Mouse (Mus musculus) hindbrain, embryonic 16.5 days (tissue): ENCODE results near the gene Natd1. TPM values are rescaled to one million over a fixed set of nuclear protein-coding genes. Genes with fewer than 3 reads are reported as not detected.

Source experiments
- ATAC-seq: fragments of 200-750 bp; cut with Nextera tagmentation; 2 replicates; pipeline ENCODE4 v1.8.0; 2017; ENCODE audit warnings: moderate TSS enrichment, moderate library complexity
- H3K27ac ChIP-seq: fragments of 300-500 bp; sonication (generic); 2 replicates; pipeline ENCODE4 v1.5.1; 2014; ENCODE audit warnings: low read depth, mild to moderate bottlenecking, control low read depth, low read length, moderate library complexity
- H3K27me3 ChIP-seq: fragments of 300-500 bp; sonication (generic); replicated peaks from 2 replicates; pipeline ENCODE4 v1.6.1; 2014; ENCODE audit warnings: low read length; ENCODE audit not compliant: control insufficient read depth, insufficient read depth
- H3K36me3 ChIP-seq: fragments of 300-500 bp; sonication (generic); 2 replicates; pipeline ENCODE4 v1.6.1; 2014; ENCODE audit warnings: mild to moderate bottlenecking, low read length, moderate library complexity, mixed read lengths; ENCODE audit not compliant: control insufficient read depth, insufficient read depth
- H3K4me1 ChIP-seq: fragments of 300-500 bp; sonication (generic); 2 replicates; pipeline ENCODE4 v1.6.1; 2014; ENCODE audit warnings: low read depth, low read length; ENCODE audit not compliant: control insufficient read depth, insufficient read depth
- H3K4me2 ChIP-seq: fragments of 300-500 bp; sonication (generic); 2 replicates; pipeline ENCODE4 v1.6.1; 2014; ENCODE audit warnings: mild to moderate bottlenecking, low read length, control low read depth, moderate library complexity
- H3K4me3 ChIP-seq: fragments of 300-500 bp; sonication (generic); 2 replicates; pipeline ENCODE4 v1.5.1; 2014; ENCODE audit warnings: mild to moderate bottlenecking, low read length, control low read depth, moderate library complexity
- H3K9ac ChIP-seq: fragments of 300-500 bp; sonication (generic); 2 replicates; pipeline ENCODE4 v1.6.1; 2014; ENCODE audit warnings: low read depth, mild to moderate bottlenecking, control low read depth, low read length, moderate library complexity
- H3K9me3 ChIP-seq: fragments of 300-500 bp; sonication (generic); 2 replicates; pipeline ENCODE4 v1.6.1; 2014; ENCODE audit warnings: mild to moderate bottlenecking, low read length, moderate library complexity; ENCODE audit not compliant: control insufficient read depth
- WGBS: fragments of 180-500 bp; shearing (Covaris S2); extraction: QIAGEN DNeasy Blood & Tissue Kit; methylation state at CpG from one replicate; pipeline ENCODE4 v1.1.7; 2014; 5-methylcytosine and 5-hydroxymethylcytosine counted together
- polyA plus RNA-seq: library from polyadenylated mRNA; unstranded; fragments of >200 nt; fragmentation: Nextera tagmentation; extraction: Ambion mirVana; gene quantifications from 2 replicates; pipeline ENCODE4 v1.2.1, GENCODE M21; 2015

The Natd1 gene
- polyA plus RNA-seq, 1 experiment from 2014 or later: 24.5 TPM

DNA sequence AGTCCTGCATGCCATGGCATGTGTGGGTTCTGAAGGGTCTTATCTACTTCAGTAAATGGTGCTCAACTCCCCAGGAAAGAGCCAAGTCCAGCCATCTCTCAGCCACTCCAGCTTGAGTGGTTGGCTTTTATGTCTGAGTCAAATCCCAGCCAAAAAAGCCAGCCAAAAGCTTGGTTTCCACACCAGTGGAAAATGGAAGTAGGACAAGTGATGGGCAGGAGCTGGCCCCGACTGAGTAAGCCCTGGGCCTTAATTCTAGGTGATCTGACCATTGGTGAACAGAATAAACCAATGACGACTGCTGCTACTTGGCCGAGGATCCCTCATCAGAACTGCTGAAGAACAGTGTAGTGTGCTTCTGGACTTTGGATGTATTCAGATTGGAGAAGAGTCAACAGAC, 47.1 kb downstream of the Natd1 start:
- WGBS: 83% methylated on average over 3 of the region's 3 CpGs
- Histone ChIP-seq H3K4me2 (no peak overlapping the region), H3K36me3 (peaks cover 15% of the 10 kb centered on the region), H3K27ac (no peak overlapping the region), H3K27me3 (no peaks in the 10 kb centered on the region), H3K9me3 (no peaks in the 10 kb centered on the region), H3K4me3 (no peak overlapping the region), H3K9ac (no peak overlapping the region), H3K4me1 (no peaks in the 10 kb centered on the region; the same call in 1 of the 2 replicates)
- no peak for ATAC-seq

DNA sequence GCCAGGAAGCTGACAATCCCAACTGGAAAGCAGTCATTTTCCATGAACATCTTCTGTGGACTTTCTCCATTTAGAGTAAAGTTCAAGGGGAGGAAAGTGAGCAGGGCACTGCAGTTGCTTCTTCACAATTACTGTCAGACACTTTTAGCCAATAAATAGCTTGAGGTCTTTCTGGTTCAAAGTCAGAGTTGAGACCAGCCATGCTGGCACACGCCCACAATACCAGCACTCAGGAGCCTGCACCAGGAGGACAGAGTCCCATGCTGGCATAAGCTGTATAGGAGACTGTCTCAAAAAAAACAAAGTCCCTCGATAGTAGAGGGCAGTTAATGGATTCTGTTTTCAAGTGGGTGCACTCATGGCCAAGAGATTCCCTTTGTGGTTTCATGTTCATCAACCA, 48.5 kb downstream of the Natd1 start:
- WGBS: 62% methylated on average over 2 of the region's 2 CpGs

DNA sequence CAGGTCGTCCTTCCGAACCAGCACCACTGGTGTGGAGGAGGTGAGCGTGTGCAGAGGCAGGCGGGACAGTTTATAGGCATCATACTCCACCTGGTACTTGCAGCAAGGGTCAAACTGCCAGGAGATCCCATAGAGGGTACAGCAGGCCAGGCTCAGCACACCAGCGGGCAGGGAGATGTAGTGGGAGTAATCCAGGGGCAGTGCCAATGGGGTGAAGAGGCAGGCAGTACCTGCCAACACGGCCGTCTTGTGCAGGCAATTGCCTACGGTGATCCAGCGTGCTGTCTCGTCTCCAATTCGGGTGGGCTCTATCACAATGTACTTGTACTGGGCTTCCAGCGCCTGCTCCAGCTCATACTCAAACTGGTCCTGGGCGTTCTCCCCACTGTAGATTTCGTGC, 49.6 kb downstream of the Natd1 start:
- no peak for ATAC-seq
- H3K4me3 ChIP-seq: no peak overlapping the region

More for the DNA sequence above, 48.5 kb downstream of the Natd1 start:
- no peaks in the 10 kb centered on the region for H3K27me3 ChIP-seq
- peaks cover 20% of the 10 kb centered on the region for H3K36me3 ChIP-seq
- H3K27ac ChIP-seq: no peak overlapping the region
- H3K4me3 ChIP-seq: no peak overlapping the region
- no peak for ATAC-seq
- H3K4me2 ChIP-seq: no peak overlapping the region
- H3K9ac ChIP-seq: no peak overlapping the region
- H3K4me1 ChIP-seq: no peaks in the 10 kb centered on the region; the same call in 1 of the 2 replicates
- H3K9me3 ChIP-seq: no peaks in the 10 kb centered on the region

DNA sequence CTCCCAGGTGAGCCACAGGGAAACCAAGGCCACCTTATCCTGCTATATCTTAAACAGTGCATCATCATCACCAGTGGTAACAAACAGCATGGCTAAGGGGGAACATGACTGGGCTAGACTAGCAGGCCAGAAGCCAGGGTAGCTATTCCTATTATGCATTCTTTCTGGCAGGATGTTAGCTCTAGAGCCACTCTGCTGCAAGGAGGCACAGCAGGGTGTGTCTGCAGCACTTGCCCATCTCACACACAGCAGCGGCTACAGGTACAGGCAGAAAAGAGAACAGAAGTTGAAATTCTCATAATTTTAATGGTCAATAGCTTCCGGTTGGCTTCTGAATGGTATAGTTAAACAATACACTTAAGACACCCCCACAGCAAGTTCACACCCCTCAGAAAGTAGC, 50.4 kb downstream of the Natd1 start:
- no peak overlapping the region for H3K9ac ChIP-seq
- H3K9me3 ChIP-seq: no peaks in the 10 kb centered on the region
- no peaks in the 10 kb centered on the region; the same call in 1 of the 2 replicates for H3K4me1 ChIP-seq
- no peaks in the 10 kb centered on the region for H3K27me3 ChIP-seq
- no peak overlapping the region for H3K4me3 ChIP-seq
- H3K36me3 ChIP-seq: peaks cover 20% of the 10 kb centered on the region
- ATAC-seq: no peak
- 89% methylated on average over 2 of the region's 2 CpGs for WGBS
- H3K27ac ChIP-seq: no peak overlapping the region
- H3K4me2 ChIP-seq: no peak overlapping the region

More for the DNA sequence above, 49.6 kb downstream of the Natd1 start:
- H3K9ac ChIP-seq: no peak overlapping the region
- H3K9me3 ChIP-seq: no peaks in the 10 kb centered on the region
- WGBS: 88% methylated on average over 14 of the region's 14 CpGs
- H3K4me1 ChIP-seq: no peaks in the 10 kb centered on the region; the same call in 1 of the 2 replicates
- no peak overlapping the region for H3K27ac ChIP-seq
- no peak overlapping the region for H3K4me2 ChIP-seq
- H3K36me3 ChIP-seq: peaks cover 20% of the 10 kb centered on the region
- no peaks in the 10 kb centered on the region for H3K27me3 ChIP-seq

DNA sequence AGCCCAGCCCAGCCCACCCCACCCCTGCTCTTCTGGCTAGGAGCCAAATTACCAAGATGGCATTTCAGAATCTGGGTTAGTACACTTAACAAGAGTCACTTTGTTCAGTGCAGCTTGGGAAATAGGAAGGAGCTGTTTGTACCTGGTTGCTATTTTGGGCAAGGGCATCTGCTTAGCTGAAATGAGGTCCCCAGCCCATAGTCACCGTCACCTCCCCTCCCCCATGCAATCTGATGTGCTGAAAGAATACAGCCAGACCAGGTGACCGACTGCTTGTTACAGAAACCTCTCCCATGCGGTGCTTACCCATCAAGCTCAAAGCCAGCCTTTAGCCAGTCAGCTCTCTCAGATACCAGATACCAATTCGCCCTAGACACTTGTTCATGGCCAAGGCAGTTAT, 51.4 kb downstream of the Natd1 start:
- Histone ChIP-seq H3K9me3 (no peaks in the 10 kb centered on the region), H3K4me3 (no peak overlapping the region), H3K4me1 (no peaks in the 10 kb centered on the region; the same call in 1 of the 2 replicates), H3K9ac (no peak overlapping the region), H3K27me3 (no peaks in the 10 kb centered on the region), H3K4me2 (no peak overlapping the region), H3K27ac (no peak overlapping the region), H3K36me3 (peaks cover 24% of the 10 kb centered on the region)
- no peak for ATAC-seq
- whole genome bisulfite sequencing: 79% methylated on average over 4 of the region's 4 CpGs

DNA sequence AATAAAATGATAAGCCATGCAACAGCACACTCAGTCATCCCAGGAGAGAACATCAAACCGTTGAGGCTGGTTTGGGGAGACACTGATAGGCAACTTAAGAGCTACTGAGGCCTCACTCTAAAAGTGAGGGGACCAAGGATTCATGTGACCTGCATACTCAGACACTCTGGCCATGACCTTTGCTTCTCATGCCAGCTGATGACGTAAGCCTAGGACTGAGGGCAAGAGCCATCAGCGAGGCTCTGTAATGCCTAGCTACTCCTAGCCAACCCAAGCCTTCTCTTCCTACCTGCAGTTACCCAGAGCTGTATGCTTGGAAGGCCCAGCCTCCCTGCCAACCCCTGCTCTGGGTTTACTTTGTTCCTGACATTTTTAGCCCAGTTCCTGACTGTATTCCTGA, 52.6 kb downstream of the Natd1 start:
- no peaks in the 10 kb centered on the region for H3K27me3 ChIP-seq
- 93% methylated on average over 3 of the region's 3 CpGs for WGBS
- no peaks in the 10 kb centered on the region for H3K9me3 ChIP-seq
- no peak overlapping the region for H3K9ac ChIP-seq
- peaks cover 24% of the 10 kb centered on the region for H3K36me3 ChIP-seq
- H3K4me2 ChIP-seq: no peak overlapping the region
- H3K4me3 ChIP-seq: no peak overlapping the region
- H3K4me1 ChIP-seq: no peaks in the 10 kb centered on the region
- H3K27ac ChIP-seq: no peak overlapping the region
- no peak for ATAC-seq

DNA sequence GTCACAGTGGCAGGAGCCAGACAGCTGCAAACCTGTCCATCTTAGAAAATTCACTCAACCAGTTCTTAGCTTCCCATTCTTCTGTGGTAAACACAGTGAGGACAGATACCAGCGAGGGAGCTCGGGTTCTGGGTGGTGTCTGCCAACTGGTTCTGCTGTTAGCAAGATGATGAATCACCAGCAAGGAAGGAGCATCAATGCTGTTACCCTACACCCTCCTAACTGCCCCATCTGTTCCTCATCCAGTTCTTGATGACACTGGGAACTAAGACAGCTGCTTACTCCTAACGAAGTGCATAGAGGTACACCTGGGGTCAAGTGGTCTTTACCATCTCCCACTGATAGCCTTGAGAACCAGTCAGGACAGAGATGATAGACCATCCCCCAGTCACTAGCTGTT, 58.0 kb downstream of the Natd1 start:
- H3K4me1 ChIP-seq: no peaks in the 10 kb centered on the region
- no peak overlapping the region for H3K4me3 ChIP-seq
- ATAC-seq: no peak
- no peaks in the 10 kb centered on the region for H3K9me3 ChIP-seq
- no peak overlapping the region for H3K9ac ChIP-seq
- no peaks in the 10 kb centered on the region for H3K27me3 ChIP-seq
- no peak overlapping the region for H3K27ac ChIP-seq
- peaks cover 13% of the 10 kb centered on the region for H3K36me3 ChIP-seq
- H3K4me2 ChIP-seq: no peak overlapping the region
- 79% methylated on average over 3 of the region's 3 CpGs for whole genome bisulfite sequencing

Other genes with a start within 250 kb of the Natd1 start
- 42.9 and 52.3 TPM in 2 replicates for gene Llgl1, start 215.0 kb downstream of the Natd1 start, polyA plus RNA-seq
- 73.3 and 84.8 TPM in 2 replicates for gene Flii, start 187.5 kb downstream of the Natd1 start, polyA plus RNA-seq
- gene Mief2, start 186.4 kb downstream of the Natd1 start, polyA plus RNA-seq: 26.2 and 29.7 TPM in 2 replicates
- gene Top3a, start 137.4 kb downstream of the Natd1 start, polyA plus RNA-seq: 7.7 and 9.4 TPM in 2 replicates
- gene Smcr8, start 137.2 kb downstream of the Natd1 start, polyA plus RNA-seq: 4.8 and 6.7 TPM in 2 replicates
- gene Shmt1, start 103.0 kb downstream of the Natd1 start, polyA plus RNA-seq: 7.4 and 10.2 TPM in 2 replicates
- 36.9 and 39.3 TPM in 2 replicates for gene Dhrs7b, start 84.1 kb downstream of the Natd1 start, polyA plus RNA-seq
- 58.9 and 62.1 TPM in 2 replicates for gene Tmem11, start 35.5 kb downstream of the Natd1 start, polyA plus RNA-seq
- gene Map2k3, start 17.3 kb upstream of the Natd1 start, polyA plus RNA-seq: 30.1 and 33.6 TPM in 2 replicates
- gene Kcnj12, start 107.8 kb upstream of the Natd1 start, polyA plus RNA-seq: 4.2 and 4.3 TPM in 2 replicates
- gene Tnfrsf13b, start 212.0 kb upstream of the Natd1 start, polyA plus RNA-seq: 1.4 and 2.0 TPM in 2 replicates